Mouse (Mus musculus): Measurements from ENCODE around the gene Lactb. TPM values are rescaled to one million over a fixed set of nuclear protein-coding genes. Genes with fewer than 3 reads are reported as not detected.

Gene Lactb
- total and polyA plus RNA-seq, 3 experiments: 4.7 to 16.4 (median 10.9) TPM

GRCm38 (mm10) chr9:66988888-66989414, 13.7 kb upstream of the Lactb start:
- no peaks in the 10 kb centered on the region for H3K36me3 ChIP-seq (replicated peaks)
- ATAC-seq (ENCODE audit: extremely low read depth, insufficient number of reproducible peaks, low FRiP score, poor library complexity, severe bottlenecking) (0 out of 2 replicates have a peak, but pooled peaks have one; percentile 34), DNase-seq (ENCODE audit: low spot score) (no peak)
- TF ChIP-seq TAL1 (conservative IDR thresholded peaks at IDR 0.05; ENCODE audit: low read depth, low read length) (no peak), POLR2AphosphoS5 (IDR thresholded peaks at IDR 0.05; ENCODE audit: insufficient replicate concordance, low read depth, low read length) (no peak), GATA2 (IDR thresholded peaks at IDR 0.05; ENCODE audit: borderline replicate concordance, low read depth, low read length) (no peak), GATA1 (IDR thresholded peaks at IDR 0.05; ENCODE audit: borderline replicate concordance, low read length) (no peak), CTCF (IDR thresholded peaks at IDR 0.05; ENCODE audit: low read depth, low read length) (no peak)
- H3K4me3 ChIP-seq (ENCODE audit: low read depth, low read length): no peak overlapping the region
- H3K27me3 ChIP-seq (ENCODE audit: insufficient read depth, low read length): peaks cover 25% of the 10 kb centered on the region
- H3K9me3 ChIP-seq (replicated peaks): peaks cover 4% of the 10 kb centered on the region; the same call in 1 of the 2 replicates
- H3K4me1 ChIP-seq (ENCODE audit: insufficient read depth, low read depth, low read length): peaks cover 51% of the 10 kb centered on the region

DNA sequence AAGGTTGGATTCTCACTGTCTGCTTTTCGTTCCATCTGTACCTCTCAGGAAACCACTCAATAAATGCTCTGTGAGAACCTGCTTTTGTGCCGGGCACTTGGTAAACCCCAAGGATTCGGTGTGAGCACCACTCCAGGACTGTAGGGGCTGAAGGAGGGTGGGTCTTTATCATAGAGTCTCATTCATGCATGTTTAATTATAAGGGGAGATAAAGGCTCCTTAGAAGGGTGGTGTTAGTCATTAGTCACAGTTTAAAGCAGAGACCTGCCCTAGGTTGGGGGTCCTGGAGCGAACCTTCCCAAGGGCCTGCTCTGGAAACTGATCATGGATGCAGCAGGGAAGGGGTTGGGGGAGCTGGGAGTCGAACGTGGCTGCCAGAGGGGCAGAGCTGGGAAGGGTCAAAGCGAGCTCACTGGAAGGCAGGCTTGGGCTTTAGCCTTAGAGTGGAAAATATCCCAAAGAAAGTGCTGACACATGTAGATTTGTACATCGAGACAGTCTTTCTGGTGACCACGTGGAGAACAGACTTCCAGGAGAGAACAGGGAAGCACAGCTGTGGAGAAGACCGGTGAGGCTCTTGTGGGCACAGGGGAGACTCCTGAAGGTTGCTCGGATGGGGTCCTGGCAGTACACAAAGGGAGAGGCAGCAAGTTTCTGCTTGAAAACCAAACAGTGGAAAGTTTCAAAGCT, 13.1 kb upstream of the Lactb start:
- no peak for DNase-seq (ENCODE audit: low spot score)
- no peak for TF ChIP-seq GATA2 (IDR thresholded peaks at IDR 0.05; ENCODE audit: borderline replicate concordance, low read depth, low read length)
- no peak for TF ChIP-seq POLR2AphosphoS5 (IDR thresholded peaks at IDR 0.05; ENCODE audit: insufficient replicate concordance, low read depth, low read length)
- TF ChIP-seq GATA1 (IDR thresholded peaks at IDR 0.05; ENCODE audit: borderline replicate concordance, low read length): no peak
- no peak for TF ChIP-seq CTCF (IDR thresholded peaks at IDR 0.05; ENCODE audit: low read depth, low read length)
- Histone ChIP-seq H3K9me3 (replicated peaks) (peaks cover 4% of the 10 kb centered on the region; the same call in 1 of the 2 replicates), H3K27me3 (ENCODE audit: insufficient read depth, low read length) (peaks cover 27% of the 10 kb centered on the region), H3K4me1 (ENCODE audit: insufficient read depth, low read depth, low read length) (peaks cover 49% of the 10 kb centered on the region), H3K36me3 (replicated peaks) (no peaks in the 10 kb centered on the region), H3K4me3 (ENCODE audit: low read depth, low read length) (no peak overlapping the region; the same call in 1 of the 2 replicates)
- no peak for ATAC-seq (ENCODE audit: extremely low read depth, insufficient number of reproducible peaks, low FRiP score, poor library complexity, severe bottlenecking)

- TF ChIP-seq GATA2 (IDR thresholded peaks at IDR 0.05; ENCODE audit: borderline replicate concordance, low read depth, low read length) (no peak), CTCF (IDR thresholded peaks at IDR 0.05; ENCODE audit: low read depth, low read length) (no peak), TAL1 (conservative IDR thresholded peaks at IDR 0.05; ENCODE audit: low read depth, low read length) (no peak), POLR2AphosphoS5 (IDR thresholded peaks at IDR 0.05; ENCODE audit: insufficient replicate concordance, low read depth, low read length) (no peak), GATA1 (IDR thresholded peaks at IDR 0.05; ENCODE audit: borderline replicate concordance, low read length) (no peak)
- H3K4me1 ChIP-seq (ENCODE audit: insufficient read depth, low read depth, low read length): peaks cover 30% of the 10 kb centered on the region
- no peaks in the 10 kb centered on the region for H3K9me3 ChIP-seq (replicated peaks)
- no peak for DNase-seq (ENCODE audit: low spot score)
- H3K27me3 ChIP-seq (ENCODE audit: insufficient read depth, low read length): peaks cover 27% of the 10 kb centered on the region
- H3K4me3 ChIP-seq (ENCODE audit: low read depth, low read length): no peak overlapping the region
- ATAC-seq (ENCODE audit: extremely low read depth, insufficient number of reproducible peaks, low FRiP score, poor library complexity, severe bottlenecking): no peak
- no peaks in the 10 kb centered on the region for H3K36me3 ChIP-seq (replicated peaks)
These were observed 10.1 kb upstream of the Lactb start for GRCm38 (mm10) chr9:66985377-66985776.

GRCm38 (mm10) chr9:66982085-66982484, 6.8 kb upstream of the Lactb start:
- no peak for ATAC-seq (ENCODE audit: extremely low read depth, insufficient number of reproducible peaks, low FRiP score, poor library complexity, severe bottlenecking)
- no peak for TF ChIP-seq POLR2AphosphoS5 (IDR thresholded peaks at IDR 0.05; ENCODE audit: insufficient replicate concordance, low read depth, low read length)
- TF ChIP-seq TAL1 (conservative IDR thresholded peaks at IDR 0.05; ENCODE audit: low read depth, low read length): no peak
- no peaks in the 10 kb centered on the region for H3K36me3 ChIP-seq (replicated peaks)
- H3K27me3 ChIP-seq (ENCODE audit: insufficient read depth, low read length): peaks cover 25% of the 10 kb centered on the region
- H3K4me1 ChIP-seq (ENCODE audit: insufficient read depth, low read depth, low read length): peaks cover 5% of the 10 kb centered on the region
- no peak for DNase-seq (ENCODE audit: low spot score)
- no peaks in the 10 kb centered on the region for H3K9me3 ChIP-seq (replicated peaks)
- no peak overlapping the region for H3K4me3 ChIP-seq (ENCODE audit: low read depth, low read length)

GRCm38 (mm10) chr9:66980458-66980857, 5.2 kb upstream of the Lactb start:
- H3K36me3 ChIP-seq (replicated peaks): no peaks in the 10 kb centered on the region
- H3K27me3 ChIP-seq (ENCODE audit: insufficient read depth, low read length): peaks cover 21% of the 10 kb centered on the region
- H3K4me1 ChIP-seq (ENCODE audit: insufficient read depth, low read depth, low read length): peaks cover 11% of the 10 kb centered on the region
- DNase-seq (ENCODE audit: low spot score): peak; percentile 45
- no peaks in the 10 kb centered on the region for H3K9me3 ChIP-seq (replicated peaks)
- no peak for TF ChIP-seq POLR2AphosphoS5 (IDR thresholded peaks at IDR 0.05; ENCODE audit: insufficient replicate concordance, low read depth, low read length)
- no peak for TF ChIP-seq GATA1 (IDR thresholded peaks at IDR 0.05; ENCODE audit: borderline replicate concordance, low read length)
- TF ChIP-seq CTCF (IDR thresholded peaks at IDR 0.05; ENCODE audit: low read depth, low read length): peak; percentile 79
- H3K4me3 ChIP-seq (ENCODE audit: low read depth, low read length): no peak overlapping the region
- ATAC-seq (ENCODE audit: extremely low read depth, insufficient number of reproducible peaks, low FRiP score, poor library complexity, severe bottlenecking): no peak

DNA sequence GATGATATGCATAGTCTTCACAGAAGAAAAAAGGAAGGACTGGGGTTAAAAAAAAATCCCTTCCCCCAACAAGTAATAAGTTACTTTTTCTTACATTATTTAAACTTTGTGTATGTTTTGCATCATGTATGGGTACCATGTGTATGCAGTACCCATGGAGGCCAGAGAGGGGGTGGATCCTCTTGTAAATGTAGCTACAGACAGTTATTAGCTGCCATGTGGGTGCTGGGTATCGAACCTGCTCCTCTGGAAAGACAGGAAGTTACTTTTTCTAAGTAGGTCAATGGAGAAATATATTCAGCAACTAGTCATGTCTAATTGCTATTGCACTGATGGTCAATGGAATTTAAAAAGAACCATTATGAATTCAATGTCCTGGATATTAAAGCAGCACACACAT, 3.2 kb upstream of the Lactb start:
- ATAC-seq (ENCODE audit: extremely low read depth, insufficient number of reproducible peaks, low FRiP score, poor library complexity, severe bottlenecking) (no peak), DNase-seq (ENCODE audit: low spot score) (no peak)
- H3K36me3 ChIP-seq (replicated peaks): no peaks in the 10 kb centered on the region
- H3K27me3 ChIP-seq (ENCODE audit: insufficient read depth, low read length): peaks cover 5% of the 10 kb centered on the region; the same call in 1 of the 2 replicates
- TF ChIP-seq TAL1 (conservative IDR thresholded peaks at IDR 0.05; ENCODE audit: low read depth, low read length): no peak
- no peak for TF ChIP-seq GATA1 (IDR thresholded peaks at IDR 0.05; ENCODE audit: borderline replicate concordance, low read length)
- no peak for TF ChIP-seq CTCF (IDR thresholded peaks at IDR 0.05; ENCODE audit: low read depth, low read length)
- no peak for TF ChIP-seq GATA2 (IDR thresholded peaks at IDR 0.05; ENCODE audit: borderline replicate concordance, low read depth, low read length)
- TF ChIP-seq POLR2AphosphoS5 (IDR thresholded peaks at IDR 0.05; ENCODE audit: insufficient replicate concordance, low read depth, low read length): no peak
- no peaks in the 10 kb centered on the region for H3K9me3 ChIP-seq (replicated peaks)
- H3K4me1 ChIP-seq (ENCODE audit: insufficient read depth, low read depth, low read length): peaks cover 17% of the 10 kb centered on the region
- H3K4me3 ChIP-seq (ENCODE audit: low read depth, low read length): no peak overlapping the region

Measured in G1E (cell line).